Mouse (Mus musculus) lung, embryonic 16.5 days (tissue): Measurements from ENCODE around the gene Galp. TPM values are rescaled to one million over a fixed set of nuclear protein-coding genes. Genes with fewer than 3 reads are reported as not detected.

Experiments
- ATAC-seq: fragments of 200-750 bp; cut with Nextera tagmentation; 2 replicates; pipeline ENCODE4 v1.8.0; 2017; ENCODE audit warnings: low read depth, mild to moderate bottlenecking, moderate library complexity
- H3K27ac ChIP-seq: fragments of 300-500 bp; sonication (generic); 2 replicates; pipeline ENCODE4 v1.5.1; 2014; ENCODE audit warnings: mild to moderate bottlenecking, control low read depth, low read length
- H3K27me3 ChIP-seq: fragments of 300-500 bp; sonication (generic); 2 replicates; pipeline ENCODE4 v1.6.1; 2014; ENCODE audit warnings: low read depth, low read length, mixed read lengths; ENCODE audit not compliant: control insufficient read depth, insufficient read depth
- H3K36me3 ChIP-seq: fragments of 300-500 bp; sonication (generic); 2 replicates; pipeline ENCODE4 v1.6.1; 2014; ENCODE audit warnings: low read length; ENCODE audit not compliant: control insufficient read depth, insufficient read depth
- H3K4me1 ChIP-seq: fragments of 300-500 bp; sonication (generic); replicated peaks from 2 replicates; pipeline ENCODE4 v1.6.1; 2014; ENCODE audit warnings: low read length, mixed read lengths; ENCODE audit not compliant: control insufficient read depth, insufficient read depth
- H3K4me2 ChIP-seq: fragments of 300-500 bp; sonication (generic); 2 replicates; pipeline ENCODE4 v1.6.1; 2014; ENCODE audit warnings: low read depth, low read length, control low read depth
- H3K4me3 ChIP-seq: fragments of 300-500 bp; sonication (generic); 2 replicates; pipeline ENCODE4 v1.5.1; 2014; ENCODE audit warnings: mild to moderate bottlenecking, low read length, control low read depth
- H3K9ac ChIP-seq: fragments of 300-500 bp; sonication (generic); 2 replicates; pipeline ENCODE4 v1.6.1; 2014; ENCODE audit warnings: low read length, control low read depth
- H3K9me3 ChIP-seq: fragments of 300-500 bp; sonication (generic); 2 replicates; pipeline ENCODE4 v1.6.1; 2016; ENCODE audit warnings: low read length; ENCODE audit not compliant: control insufficient read depth
- WGBS: fragments of 180-500 bp; shearing (Covaris S2); extraction: QIAGEN DNeasy Blood & Tissue Kit; methylation state at CpG from one replicate; pipeline ENCODE4 v1.1.7; 2014; 5-methylcytosine and 5-hydroxymethylcytosine counted together
- polyA plus RNA-seq: library from polyadenylated mRNA; unstranded; fragments of >200 nt; fragmentation: Nextera tagmentation; extraction: Ambion mirVana; gene quantifications from 2 replicates; pipeline ENCODE4 v1.2.1, GENCODE M21; 2015

Gene Galp
- not detected in 2 replicates for polyA plus RNA-seq

DNA sequence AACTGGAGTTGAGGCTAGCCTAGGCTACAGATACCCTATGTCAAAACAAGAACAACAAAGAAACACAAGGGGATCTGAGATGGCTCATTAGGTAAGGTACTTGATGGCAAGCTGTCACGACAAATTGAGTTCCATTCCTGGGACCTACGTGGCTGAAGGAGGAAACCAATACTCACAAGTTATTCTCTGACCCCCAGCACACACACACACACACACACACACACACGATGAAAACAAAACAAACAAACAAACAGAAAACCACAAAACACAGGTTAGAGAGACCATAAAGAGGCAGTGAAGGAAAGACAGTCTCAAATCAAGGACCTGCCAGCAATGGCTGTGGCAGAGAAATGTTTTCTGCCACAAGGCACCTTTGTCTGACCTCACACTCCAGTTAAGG lies at the start of gene Galp:
TSS of gene Galp (plus strand) at position 301 of the 400 bp plus-strand sequence.
- H3K4me1 ChIP-seq, result no peaks in the 10 kb centered on the region
- ATAC-seq, result no peak
- H3K9ac ChIP-seq, result no peak within 1 kb of the TSS
- WGBS, result 64% methylated on average over 3 of the region's 3 CpGs
- no peaks in the 10 kb centered on the region for H3K27me3 ChIP-seq
- H3K4me2 ChIP-seq, result no peak within 1 kb of the TSS
- H3K4me3 ChIP-seq, result no peak within 1 kb of the TSS
- H3K9me3 ChIP-seq, result no peaks in the 10 kb centered on the region
- H3K27ac ChIP-seq, result no peak within 1 kb of the TSS
- H3K36me3 ChIP-seq, result no peaks in the 10 kb centered on the region

GRCm38 (mm10) chr7:6147688-6148087 lies 49.2 kb upstream of the Galp start:
- ATAC-seq, result 0 out of 2 replicates have a peak, but pooled peaks have one; percentile 37

DNA sequence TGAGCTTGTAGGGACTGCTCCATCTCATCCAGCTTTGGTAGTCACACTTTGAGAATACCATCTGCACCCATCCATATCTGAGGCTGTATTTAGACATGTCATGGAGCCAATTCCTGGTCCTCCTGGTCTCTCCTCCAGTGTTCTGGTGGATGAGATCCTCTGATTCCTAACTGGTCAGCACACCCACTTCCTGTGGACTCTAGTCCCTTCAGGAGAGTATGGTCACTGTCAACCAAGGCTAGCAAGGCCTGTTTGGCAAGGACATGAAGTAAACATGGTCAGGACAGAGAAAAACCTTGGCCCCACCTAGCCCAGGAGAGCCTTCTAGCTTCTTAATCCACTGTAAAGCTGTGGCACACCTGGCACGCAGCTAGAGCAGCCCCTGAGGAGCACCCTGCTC lies 45.6 kb upstream of the Galp start:
- Histone ChIP-seq H3K4me2 (no peak overlapping the region), H3K4me1 (peaks cover 49% of the 10 kb centered on the region), H3K36me3 (no peaks in the 10 kb centered on the region), H3K9ac (no peak overlapping the region), H3K9me3 (no peaks in the 10 kb centered on the region), H3K4me3 (no peak overlapping the region), H3K27ac (0 out of 2 replicates have a peak overlapping the region, but pooled peaks have one; percentile 16), H3K27me3 (no peaks in the 10 kb centered on the region)
- WGBS, result 90% methylated on average over 1 of the region's 1 CpGs
- ATAC-seq, result no peak

More at GRCm38 (mm10) chr7:6147688-6148087, 49.2 kb upstream of the Galp start:
- no peak overlapping the region for H3K4me3 ChIP-seq
- H3K36me3 ChIP-seq, result no peaks in the 10 kb centered on the region
- H3K4me2 ChIP-seq, result no peak overlapping the region
- H3K9me3 ChIP-seq, result no peaks in the 10 kb centered on the region
- WGBS, result 53% methylated on average over 5 of the region's 5 CpGs
- H3K4me1 ChIP-seq, result peaks cover 49% of the 10 kb centered on the region
- no peak overlapping the region for H3K9ac ChIP-seq
- H3K27me3 ChIP-seq, result no peaks in the 10 kb centered on the region
- H3K27ac ChIP-seq, result peak overlapping the region; percentile 3; the same call in 1 of the 2 replicates

- H3K9me3 ChIP-seq, result no peaks in the 10 kb centered on the region
- H3K4me3 ChIP-seq, result no peak overlapping the region
- no peak overlapping the region for H3K9ac ChIP-seq
- no peak overlapping the region for H3K27ac ChIP-seq
- no peak overlapping the region for H3K4me2 ChIP-seq
- no peaks in the 10 kb centered on the region for H3K27me3 ChIP-seq
- ATAC-seq, result no peak
- peaks cover 45% of the 10 kb centered on the region for H3K4me1 ChIP-seq
- 73% methylated on average over 3 of the region's 3 CpGs for WGBS
- no peaks in the 10 kb centered on the region for H3K36me3 ChIP-seq
Measured at GRCm38 (mm10) chr7:6152036-6152435, 44.9 kb upstream of the Galp start.

DNA sequence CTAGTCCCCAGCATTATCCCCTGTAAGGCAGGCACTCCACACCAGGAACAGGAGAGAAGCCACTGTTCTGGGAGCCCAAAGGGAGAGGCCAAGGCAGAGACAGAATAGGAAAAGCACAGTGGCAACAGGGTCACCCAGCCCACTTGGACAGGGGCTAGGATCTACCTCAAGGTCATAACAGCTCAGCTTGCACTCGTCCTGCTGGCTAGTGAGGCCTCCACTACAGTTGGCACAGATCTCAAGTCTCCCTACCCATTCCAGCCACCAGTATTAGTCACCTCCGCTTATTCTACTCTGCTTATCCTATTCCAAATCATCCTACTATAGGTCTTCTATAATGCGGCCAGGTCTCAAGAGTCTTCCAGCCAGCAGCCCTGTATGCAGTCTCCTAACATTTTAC lies 43.8 kb upstream of the Galp start:
- Histone ChIP-seq H3K9me3 (no peaks in the 10 kb centered on the region), H3K4me3 (no peak overlapping the region), H3K27ac (no peak overlapping the region), H3K36me3 (no peaks in the 10 kb centered on the region), H3K9ac (no peak overlapping the region), H3K27me3 (no peaks in the 10 kb centered on the region), H3K4me1 (peaks cover 36% of the 10 kb centered on the region), H3K4me2 (no peak overlapping the region)
- 85% methylated on average over 3 of the region's 3 CpGs for WGBS
- ATAC-seq, result no peak

- Histone ChIP-seq H3K9me3 (no peaks in the 10 kb centered on the region), H3K4me1 (peaks cover 25% of the 10 kb centered on the region), H3K27ac (peak overlapping the region; percentile 93; the same call in 1 of the 2 replicates), H3K4me2 (peak overlapping the region; percentile 64), H3K27me3 (no peaks in the 10 kb centered on the region), H3K4me3 (peak overlapping the region; percentile 74), H3K9ac (peak overlapping the region; percentile 81), H3K36me3 (no peaks in the 10 kb centered on the region)
- no peak for ATAC-seq
- 60% methylated on average over 5 of the region's 5 CpGs for WGBS
Measured at GRCm38 (mm10) chr7:6154164-6154563, 42.7 kb upstream of the Galp start.

DNA sequence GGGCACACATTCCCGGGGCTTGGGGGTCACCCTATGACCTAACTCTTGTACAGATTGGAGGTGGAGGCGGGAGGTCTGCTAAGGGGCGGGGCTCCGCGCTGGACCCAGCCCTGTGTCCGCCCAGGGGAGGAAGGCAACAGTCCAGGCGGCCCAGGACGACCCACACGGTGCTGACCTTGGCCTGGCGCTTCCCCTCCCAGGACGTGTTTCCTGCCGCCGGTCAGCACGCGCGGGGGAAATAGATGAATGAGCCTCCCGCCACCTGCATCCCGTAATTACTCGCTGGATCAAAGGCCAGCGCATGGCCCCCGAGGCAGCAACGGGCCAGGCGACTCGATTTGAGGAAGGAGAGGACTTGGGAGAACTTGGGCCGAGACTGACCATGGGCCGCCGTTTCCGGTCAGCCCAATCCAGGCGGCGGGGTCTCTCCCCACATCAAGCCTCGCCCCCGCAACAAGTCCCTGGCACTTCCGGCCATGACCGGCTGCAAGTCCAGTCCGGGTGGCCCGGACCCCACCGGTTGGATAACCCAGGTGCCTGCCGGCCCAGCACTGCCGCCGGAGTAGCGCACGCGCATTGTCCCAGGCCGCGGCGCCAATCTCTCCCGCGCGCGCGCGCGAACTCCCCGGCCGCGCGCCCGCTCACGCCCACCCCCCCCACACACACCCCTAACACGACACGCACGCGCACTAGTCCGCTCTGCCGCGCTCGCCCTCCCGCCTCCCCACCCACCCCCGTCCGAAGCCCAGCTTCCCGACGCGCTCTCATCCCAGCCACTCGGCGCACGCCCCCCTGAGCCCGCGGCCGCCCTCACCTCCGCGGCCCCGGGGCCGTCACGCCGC lies 41.6 kb upstream of the Galp start:
- H3K4me3 ChIP-seq, result peak overlapping the region; percentile 74
- peak overlapping the region; percentile 93 for H3K27ac ChIP-seq
- H3K4me2 ChIP-seq, result peak overlapping the region; percentile 64
- H3K4me1 ChIP-seq, result peaks cover 20% of the 10 kb centered on the region
- H3K27me3 ChIP-seq, result no peaks in the 10 kb centered on the region
- no peaks in the 10 kb centered on the region for H3K36me3 ChIP-seq
- 0% methylated on average over 51 of the region's 85 CpGs for WGBS
- peak overlapping the region; percentile 81 for H3K9ac ChIP-seq
- ATAC-seq, result peak; percentile 72
- H3K9me3 ChIP-seq, result no peaks in the 10 kb centered on the region

DNA sequence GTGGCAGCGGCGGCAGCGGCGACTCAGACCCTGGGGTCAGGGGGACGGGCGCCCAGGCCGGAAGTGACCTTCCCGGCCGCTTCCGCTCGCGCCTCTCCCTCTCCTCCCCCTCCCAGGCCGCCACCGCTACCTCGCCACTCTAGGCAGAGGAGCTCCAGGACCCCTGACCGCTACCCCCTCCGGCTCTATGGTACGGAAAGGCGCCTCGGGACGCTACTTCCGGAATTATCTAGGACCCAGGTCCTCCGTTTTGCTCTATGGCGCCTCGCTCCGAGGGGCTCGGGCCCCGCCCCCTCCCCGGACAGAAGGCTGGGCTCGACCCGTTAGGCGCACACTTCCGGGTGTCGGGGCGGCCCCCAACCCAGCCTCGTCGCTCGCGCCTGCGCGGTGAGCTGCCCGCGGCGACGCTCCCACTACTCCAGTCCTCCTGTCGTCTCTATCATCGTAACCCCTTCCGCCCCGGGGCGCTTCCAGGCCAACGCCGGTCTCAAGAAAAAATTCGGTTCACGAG lies 40.9 kb upstream of the Galp start, which contains the start of gene Zfp787:
TSS of gene Zfp787 (minus strand) at position 97 of the 511 bp plus-strand sequence.
- ATAC-seq, result peak; percentile 96
- H3K9ac ChIP-seq, result peak within 1 kb of the TSS; percentile 81
- H3K27me3 ChIP-seq, result no peaks in the 10 kb centered on the region
- H3K4me1 ChIP-seq, result peaks cover 20% of the 10 kb centered on the region
- WGBS, result 0% methylated on average over 53 of the region's 54 CpGs
- no peaks in the 10 kb centered on the region for H3K36me3 ChIP-seq
- H3K27ac ChIP-seq, result peak within 1 kb of the TSS; percentile 93
- H3K9me3 ChIP-seq, result no peaks in the 10 kb centered on the region
- H3K4me2 ChIP-seq, result peak within 1 kb of the TSS; percentile 64
- H3K4me3 ChIP-seq, result peak within 1 kb of the TSS; percentile 74

GRCm38 (mm10) chr7:6156901-6157472 lies 39.9 kb upstream of the Galp start:
- H3K9me3 ChIP-seq, result no peaks in the 10 kb centered on the region
- peak overlapping the region; percentile 54 for H3K4me2 ChIP-seq
- H3K27me3 ChIP-seq, result no peaks in the 10 kb centered on the region
- H3K36me3 ChIP-seq, result no peaks in the 10 kb centered on the region
- peak overlapping the region; percentile 74 for H3K4me3 ChIP-seq
- 36% methylated on average over 9 of the region's 9 CpGs for WGBS
- peak overlapping the region; percentile 81 for H3K9ac ChIP-seq
- no peak for ATAC-seq
- H3K27ac ChIP-seq, result 0 out of 2 replicates have a peak overlapping the region, but pooled peaks have one; percentile 93
- peaks cover 17% of the 10 kb centered on the region for H3K4me1 ChIP-seq
